Mouse (Mus musculus) embryonic facial prominence, embryonic 15.5 days (tissue): ENCODE data around the gene Gjc1. TPM values are rescaled to one million over a fixed set of nuclear protein-coding genes. Genes with fewer than 3 reads are reported as not detected.
A peak's percentile ranks its signal among the peaks of the same experiment; 100 is the strongest.

ENCODE experiments used
- ATAC-seq: fragments of 200-750 bp; cut with Nextera tagmentation; 2 replicates; pipeline ENCODE4 v1.8.0; 2017; ENCODE audit warnings: low read depth, moderate TSS enrichment; ENCODE audit not compliant: insufficient number of reproducible peaks, low FRiP score, low TSS enrichment
- H3K27ac ChIP-seq: fragments of 300-500 bp; sonication (generic); replicated peaks from 2 replicates; pipeline ENCODE4 v1.5.1; 2015; ENCODE audit warnings: mild to moderate bottlenecking, inconsistent platforms
- H3K27me3 ChIP-seq: fragments of 300-500 bp; sonication (generic); 2 replicates; pipeline ENCODE4 v1.6.1; 2015; ENCODE audit warnings: inconsistent platforms
- H3K36me3 ChIP-seq: fragments of 300-500 bp; sonication (generic); 2 replicates; pipeline ENCODE4 v1.6.1; 2015; ENCODE audit warnings: mild to moderate bottlenecking, inconsistent platforms
- H3K4me1 ChIP-seq: fragments of 300-500 bp; sonication (generic); 2 replicates; pipeline ENCODE4 v1.6.1; 2015; ENCODE audit warnings: inconsistent platforms
- H3K4me2 ChIP-seq: fragments of 300-500 bp; sonication (generic); replicated peaks from 2 replicates; pipeline ENCODE4 v1.6.1; 2015; ENCODE audit warnings: mild to moderate bottlenecking, inconsistent platforms
- H3K4me3 ChIP-seq: fragments of 300-500 bp; sonication (generic); replicated peaks from 2 replicates; pipeline ENCODE4 v1.5.1; 2015; ENCODE audit warnings: mild to moderate bottlenecking, inconsistent platforms
- H3K9ac ChIP-seq: fragments of 300-500 bp; sonication (generic); 2 replicates; pipeline ENCODE4 v1.6.1; 2015; ENCODE audit warnings: inconsistent platforms
- H3K9me3 ChIP-seq: fragments of 300-500 bp; sonication (generic); replicated peaks from 2 replicates; pipeline ENCODE4 v1.6.1; 2016; ENCODE audit warnings: inconsistent platforms
- WGBS: fragments of 180-500 bp; shearing (Covaris S2); methylation state at CpG from one replicate; pipeline ENCODE4 v1.1.7; 2015; 5-methylcytosine and 5-hydroxymethylcytosine counted together
- polyA plus RNA-seq: library from polyadenylated mRNA; unstranded; fragments of >200 nt; fragmentation: Nextera tagmentation; extraction: Ambion mirVana; gene quantifications from 2 replicates; pipeline ENCODE4 v1.2.1, GENCODE M21; 2015

Gjc1 gene
- polyA plus RNA-seq, 1 experiment from 2014 or later = 58.3 TPM

- peaks cover 3% of the 10 kb centered on the region; the same call in 1 of the 2 replicates for H3K36me3 ChIP-seq
- 67% methylated on average over 7 of the region's 7 CpGs for WGBS
- H3K9ac ChIP-seq = no peak overlapping the region
- H3K27ac ChIP-seq = no peak overlapping the region
- no peaks in the 10 kb centered on the region for H3K9me3 ChIP-seq
- H3K4me1 ChIP-seq = peaks cover 40% of the 10 kb centered on the region
- no peak for ATAC-seq
- no peaks in the 10 kb centered on the region for H3K27me3 ChIP-seq
- no peak overlapping the region for H3K4me3 ChIP-seq
- no peak overlapping the region for H3K4me2 ChIP-seq
Measured at GRCm38 (mm10) chr11:102779824-102780223, 39.7 kb downstream of the Gjc1 start.

GRCm38 (mm10) chr11:102779081-102779638, 40.3 kb downstream of the Gjc1 start:
- Histone ChIP-seq H3K9me3 (no peaks in the 10 kb centered on the region), H3K36me3 (peaks cover 3% of the 10 kb centered on the region; the same call in 1 of the 2 replicates), H3K27me3 (no peaks in the 10 kb centered on the region), H3K4me3 (no peak overlapping the region), H3K4me2 (no peak overlapping the region), H3K4me1 (peaks cover 43% of the 10 kb centered on the region), H3K27ac (no peak overlapping the region), H3K9ac (no peak overlapping the region)
- WGBS = 79% methylated on average over 8 of the region's 8 CpGs
- ATAC-seq = no peak

GRCm38 (mm10) chr11:102778597-102778996, 40.9 kb downstream of the Gjc1 start:
- H3K4me3 ChIP-seq = no peak overlapping the region
- no peaks in the 10 kb centered on the region for H3K9me3 ChIP-seq
- 0 out of 2 replicates have a peak overlapping the region, but pooled peaks have one; percentile 70 for H3K27ac ChIP-seq
- H3K9ac ChIP-seq = no peak overlapping the region
- H3K4me1 ChIP-seq = peaks cover 46% of the 10 kb centered on the region
- ATAC-seq = no peak
- H3K4me2 ChIP-seq = no peak overlapping the region
- WGBS = 44% methylated on average over 5 of the region's 5 CpGs
- peaks cover 3% of the 10 kb centered on the region; the same call in 1 of the 2 replicates for H3K36me3 ChIP-seq
- no peaks in the 10 kb centered on the region for H3K27me3 ChIP-seq

- no peak for ATAC-seq
- Histone ChIP-seq H3K4me1 (peaks cover 46% of the 10 kb centered on the region), H3K27me3 (no peaks in the 10 kb centered on the region), H3K27ac (peak overlapping the region; percentile 70; the same call in 1 of the 2 replicates), H3K9ac (no peak overlapping the region), H3K9me3 (no peaks in the 10 kb centered on the region), H3K4me2 (peak overlapping the region; percentile 66), H3K36me3 (peaks cover 3% of the 10 kb centered on the region; the same call in 1 of the 2 replicates), H3K4me3 (peak overlapping the region; percentile 39; the same call in 1 of the 2 replicates)
- WGBS = 17% methylated on average over 14 of the region's 14 CpGs
Measured at GRCm38 (mm10) chr11:102778165-102778564, 41.3 kb downstream of the Gjc1 start.

- Histone ChIP-seq H3K36me3 (peaks cover 3% of the 10 kb centered on the region; the same call in 1 of the 2 replicates), H3K27ac (peak overlapping the region; percentile 70), H3K4me3 (peak overlapping the region; percentile 39), H3K4me1 (peaks cover 46% of the 10 kb centered on the region), H3K27me3 (no peaks in the 10 kb centered on the region), H3K4me2 (peak overlapping the region; percentile 66), H3K9ac (peak overlapping the region; percentile 31), H3K9me3 (no peaks in the 10 kb centered on the region)
- ATAC-seq = no peak
- WGBS = 23% methylated on average over 21 of the region's 21 CpGs
Measured at GRCm38 (mm10) chr11:102777598-102777997, 41.9 kb downstream of the Gjc1 start.

GRCm38 (mm10) chr11:102774621-102775141, 44.8 kb downstream of the Gjc1 start:
- H3K9me3 ChIP-seq = no peaks in the 10 kb centered on the region
- WGBS = under 1% methylated on average over 25 of the region's 25 CpGs

GRCm38 (mm10) chr11:102773713-102774611, 45.5 kb downstream of the Gjc1 start:
- H3K4me1 ChIP-seq = peaks cover 45% of the 10 kb centered on the region
- H3K9me3 ChIP-seq = no peaks in the 10 kb centered on the region
- peak overlapping the region; percentile 59 for H3K9ac ChIP-seq
- peak; percentile 15; the same call in 1 of the 2 replicates for ATAC-seq
- H3K4me3 ChIP-seq = peak overlapping the region; percentile 65
- H3K36me3 ChIP-seq = peaks cover 3% of the 10 kb centered on the region; the same call in 1 of the 2 replicates
- H3K27me3 ChIP-seq = no peaks in the 10 kb centered on the region; the same call in 1 of the 2 replicates
- peak overlapping the region; percentile 96 for H3K4me2 ChIP-seq
- peak overlapping the region; percentile 94 for H3K27ac ChIP-seq
- WGBS = under 1% methylated on average over 46 of the region's 46 CpGs

More at GRCm38 (mm10) chr11:102774621-102775141, 44.8 kb downstream of the Gjc1 start:
- H3K27me3 ChIP-seq = no peaks in the 10 kb centered on the region; the same call in 1 of the 2 replicates
- peak overlapping the region; percentile 94 for H3K27ac ChIP-seq
- H3K4me1 ChIP-seq = peaks cover 47% of the 10 kb centered on the region
- peak; percentile 92 for ATAC-seq
- peak overlapping the region; percentile 96 for H3K4me2 ChIP-seq
- H3K9ac ChIP-seq = peak overlapping the region; percentile 59
- peak overlapping the region; percentile 65 for H3K4me3 ChIP-seq
- H3K36me3 ChIP-seq = peaks cover 3% of the 10 kb centered on the region; the same call in 1 of the 2 replicates

GRCm38 (mm10) chr11:102772771-102773700, 46.5 kb downstream of the Gjc1 start:
- Histone ChIP-seq H3K27ac (no peak overlapping the region), H3K4me2 (no peak overlapping the region), H3K4me3 (no peak overlapping the region), H3K4me1 (peaks cover 37% of the 10 kb centered on the region), H3K27me3 (no peaks in the 10 kb centered on the region; the same call in 1 of the 2 replicates), H3K9ac (no peak overlapping the region), H3K9me3 (no peaks in the 10 kb centered on the region), H3K36me3 (peaks cover 3% of the 10 kb centered on the region; the same call in 1 of the 2 replicates)
- no peak for ATAC-seq
- 67% methylated on average over 18 of the region's 18 CpGs for WGBS

- no peak overlapping the region for H3K27ac ChIP-seq
- ATAC-seq = no peak
- no peaks in the 10 kb centered on the region for H3K9me3 ChIP-seq
- H3K4me2 ChIP-seq = no peak overlapping the region
- H3K4me3 ChIP-seq = no peak overlapping the region
- WGBS = 18% methylated on average over 16 of the region's 16 CpGs
- H3K9ac ChIP-seq = no peak overlapping the region
- H3K4me1 ChIP-seq = peaks cover 29% of the 10 kb centered on the region
- H3K27me3 ChIP-seq = no peaks in the 10 kb centered on the region; the same call in 1 of the 2 replicates
- peaks cover 3% of the 10 kb centered on the region; the same call in 1 of the 2 replicates for H3K36me3 ChIP-seq
Measured at GRCm38 (mm10) chr11:102771916-102772714, 47.4 kb downstream of the Gjc1 start.
